Mouse (Mus musculus) CD8-positive naive resting alpha-beta T cell, adult 2 months (primary cell): ENCODE results near the gene Copz2.

Experiments used
- DNase-seq, 2 experiments: peaks; one replicate each; pipeline ENCODE4 v3.0.0; 2022; ENCODE audit warnings: low read depth in 2 of 2, low spot score in 2 of 2

Gene Copz2

GRCm38 (mm10) chr11:96862534-96862933 is 12.9 kb downstream of the Copz2 start:
- no peak for DNase-seq

DNA sequence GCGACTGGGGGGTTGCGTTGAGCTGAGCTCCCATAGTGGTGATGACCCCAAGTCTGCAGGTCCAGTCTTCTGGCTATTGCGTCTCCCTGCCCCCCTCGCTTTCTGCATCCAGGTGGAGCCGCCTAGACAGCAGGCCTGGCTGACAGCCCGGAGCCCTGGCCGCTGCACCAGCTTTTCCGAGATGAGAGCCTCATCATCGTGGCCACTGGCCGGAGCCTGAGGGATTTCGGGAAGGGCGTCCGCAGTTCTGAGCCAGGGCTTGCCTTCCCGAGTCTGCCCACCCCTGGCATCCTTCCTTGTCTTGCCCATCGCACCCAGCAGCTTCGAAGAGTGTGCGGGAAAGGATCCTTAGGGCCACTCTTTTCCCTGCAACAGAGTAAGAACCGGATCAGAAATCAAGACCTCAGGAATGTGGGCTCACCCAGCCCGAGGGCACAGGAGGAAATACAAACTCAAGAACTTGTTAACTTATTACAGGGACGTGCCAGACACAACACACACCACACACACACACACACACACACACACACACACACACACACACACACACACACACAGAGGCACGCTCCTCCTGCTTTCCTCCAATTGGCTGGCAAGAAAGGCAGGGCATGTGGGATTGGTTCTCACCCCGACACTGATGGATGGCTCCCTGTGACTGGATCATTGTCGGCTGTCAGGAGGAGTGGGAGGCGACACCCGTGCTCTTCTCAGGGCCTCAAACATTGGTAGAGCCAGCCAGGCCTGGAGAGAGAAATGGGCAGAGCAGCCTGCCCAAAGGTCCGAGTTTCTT is 13.7 kb downstream of the Copz2 start:
- no peak for DNase-seq

DNA sequence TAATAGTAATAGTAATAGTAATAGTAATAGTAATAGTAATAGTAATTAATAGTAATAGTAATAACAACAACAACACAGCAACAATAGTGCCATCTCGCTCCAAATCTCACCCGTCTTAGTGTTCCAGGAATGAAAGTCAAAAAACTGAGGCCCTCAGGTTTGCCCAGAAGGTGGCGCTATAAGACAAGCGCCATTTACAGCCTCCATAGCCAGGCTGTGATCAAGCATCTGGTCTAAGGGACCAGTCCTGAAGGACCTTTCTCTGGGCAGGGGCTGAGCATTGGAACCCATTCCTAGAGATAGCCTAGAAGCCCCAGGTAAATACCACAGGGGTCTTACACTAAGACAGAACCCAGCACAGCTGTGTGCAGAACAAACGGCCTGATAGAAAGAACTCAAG is 17.5 kb downstream of the Copz2 start:
- peak; percentile 53 to 65 for DNase-seq

GRCm38 (mm10) chr11:96872441-96873379 is 23.0 kb downstream of the Copz2 start:
- no peak for DNase-seq

DNA sequence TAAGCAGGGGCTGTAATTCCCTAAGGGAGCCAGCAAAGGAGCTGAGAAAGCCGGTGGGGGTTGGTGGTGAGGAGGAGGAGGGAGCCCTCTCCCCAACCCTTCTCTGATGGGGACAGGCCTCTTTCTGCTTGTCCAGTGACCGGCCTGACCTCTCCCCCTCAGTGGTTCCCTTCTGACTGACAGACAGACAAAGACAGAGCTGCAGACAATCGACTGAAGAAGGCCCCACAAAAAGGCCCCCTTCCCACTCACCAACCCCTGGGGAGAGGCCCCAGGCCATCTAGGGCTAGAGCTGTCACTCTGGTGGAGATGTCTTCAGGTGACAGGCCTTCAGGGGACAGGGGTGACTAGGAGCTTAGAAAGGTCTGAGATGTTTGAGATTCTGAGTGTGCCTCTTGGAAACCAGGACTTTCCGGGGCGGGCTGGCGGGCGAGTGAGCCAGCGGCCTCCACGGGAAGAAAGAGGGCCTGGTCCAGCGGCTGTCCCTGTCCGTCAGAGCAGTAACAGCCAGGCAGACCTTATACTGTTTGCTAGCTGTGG is 24.0 kb downstream of the Copz2 start:
- DNase-seq: no peak

- no peak for DNase-seq
Observed at GRCm38 (mm10) chr11:96875270-96875669, 25.6 kb downstream of the Copz2 start.

GRCm38 (mm10) chr11:96875745-96876144 is 26.1 kb downstream of the Copz2 start:
- DNase-seq: no peak

- DNase-seq: no peak
Observed at GRCm38 (mm10) chr11:96876300-96877040, 26.8 kb downstream of the Copz2 start.

GRCm38 (mm10) chr11:96877071-96877470 is 27.4 kb downstream of the Copz2 start:
- no peak for DNase-seq

- DNase-seq: no peak
Observed at GRCm38 (mm10) chr11:96878715-96879114, 29.0 kb downstream of the Copz2 start.

DNA sequence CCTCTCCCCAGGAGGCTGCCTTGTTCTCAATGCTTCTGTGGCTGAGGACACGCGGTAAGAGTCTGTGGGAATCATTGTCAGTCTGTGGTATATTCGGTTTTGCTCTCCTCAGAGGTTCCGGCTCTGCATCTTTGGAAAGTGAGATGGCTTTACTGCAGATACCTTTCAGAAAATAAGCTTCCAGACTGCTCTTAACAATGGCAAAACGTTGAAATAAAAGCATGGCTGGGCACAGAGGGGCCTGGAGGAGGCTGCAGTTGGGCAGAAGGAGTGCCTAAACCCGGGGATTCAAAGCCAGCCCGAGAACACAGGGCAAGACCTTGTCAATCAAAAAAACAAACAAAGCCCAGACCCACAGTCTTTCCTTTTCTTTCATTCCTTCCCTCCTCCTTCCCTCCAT is 29.7 kb downstream of the Copz2 start:
- no peak for DNase-seq

DNA sequence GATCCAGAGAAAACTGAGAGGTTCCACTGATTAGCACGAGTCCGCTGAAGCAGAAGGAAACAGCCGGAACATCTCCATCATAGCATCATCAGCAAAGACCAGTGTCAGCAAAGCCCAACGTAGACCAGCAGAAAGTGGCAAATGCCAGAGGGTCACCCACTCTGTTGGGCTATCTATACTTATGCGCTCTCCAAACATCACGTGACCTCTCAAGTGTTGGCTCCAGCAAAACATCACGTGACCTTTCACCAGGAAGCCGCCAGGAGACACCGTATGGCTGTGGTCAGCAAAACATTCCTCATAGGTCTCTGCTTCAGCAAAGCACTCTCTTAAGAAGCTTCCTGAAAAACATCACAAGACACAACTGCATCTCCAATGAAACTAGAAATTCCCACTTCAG is 30.6 kb downstream of the Copz2 start:
- DNase-seq: no peak

GRCm38 (mm10) chr11:96885901-96886340 is 36.3 kb downstream of the Copz2 start:
- DNase-seq: no peak

GRCm38 (mm10) chr11:96886942-96887546 is 37.4 kb downstream of the Copz2 start:
- no peak for DNase-seq

GRCm38 (mm10) chr11:96891784-96892527 is 42.3 kb downstream of the Copz2 start:
- no peak for DNase-seq

GRCm38 (mm10) chr11:96893203-96893842 is 43.7 kb downstream of the Copz2 start:
- no peak for DNase-seq

- no peak for DNase-seq
Observed at GRCm38 (mm10) chr11:96895886-96896285, 46.2 kb downstream of the Copz2 start.

DNA sequence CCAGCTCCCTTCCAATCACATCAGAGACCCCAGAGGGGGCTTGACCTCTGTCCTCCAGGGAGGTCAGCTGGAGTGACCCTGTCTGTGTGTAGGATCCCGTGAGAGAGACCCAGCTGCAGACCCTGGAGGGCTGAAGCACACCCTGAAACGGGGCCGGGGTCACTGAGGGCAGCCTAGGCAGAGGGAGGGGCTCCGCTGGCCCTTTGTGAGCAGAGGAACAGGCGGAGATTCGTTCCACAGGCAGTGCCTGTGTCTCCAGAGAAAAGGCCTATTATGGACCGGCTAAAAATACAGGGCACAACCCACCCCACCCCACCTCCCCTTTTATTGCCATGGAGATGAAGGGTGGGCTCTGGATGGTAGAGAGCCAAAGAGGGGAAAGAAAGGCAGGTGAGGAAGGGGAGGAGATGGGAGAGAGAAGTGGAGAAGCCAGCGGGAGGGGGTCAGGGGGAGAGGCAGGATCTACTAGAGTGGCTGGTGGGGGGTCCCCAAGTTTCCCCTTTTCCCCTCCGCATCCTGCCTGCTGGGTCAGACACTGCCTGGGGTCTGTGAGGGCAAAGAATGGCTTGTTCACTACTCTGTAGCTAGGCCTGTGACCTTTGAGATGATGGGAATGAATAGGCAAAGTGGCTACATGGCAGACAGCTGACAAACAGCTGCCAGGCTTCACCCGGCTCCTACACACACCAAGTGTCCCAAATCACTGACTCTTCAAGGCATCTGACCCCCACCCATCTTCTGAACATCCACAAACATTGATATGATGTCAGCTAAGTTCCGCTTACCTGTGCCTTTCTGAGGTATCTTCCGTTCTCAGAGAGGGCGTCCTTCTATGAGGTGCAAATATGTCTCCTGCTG is 50.0 kb downstream of the Copz2 start:
- DNase-seq: no peak

DNA sequence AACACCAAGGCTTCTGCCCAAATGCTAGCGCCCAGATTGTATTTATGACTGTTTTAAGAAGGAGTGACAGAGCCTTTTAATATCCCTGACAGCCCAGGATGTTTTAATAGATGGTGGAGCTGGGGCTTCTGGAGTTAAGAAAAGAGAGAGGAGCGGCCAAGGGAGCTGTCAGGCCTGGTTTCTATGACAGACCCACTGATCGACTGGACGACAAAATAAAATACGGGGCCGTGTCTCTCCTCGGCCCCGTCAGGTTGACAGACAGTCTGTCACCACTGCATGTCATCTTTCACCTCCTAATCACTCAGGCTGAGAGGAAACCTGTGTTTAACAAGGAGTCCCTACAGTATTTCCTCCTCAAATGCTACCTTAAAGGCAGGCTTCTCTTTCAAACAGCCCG is 51.7 kb downstream of the Copz2 start:
- no peak for DNase-seq
